Mouse (Mus musculus): ENCODE results near the gene Itpr2. TPM values are rescaled to one million over a fixed set of nuclear protein-coding genes. Genes with fewer than 3 reads are reported as not detected.

The Itpr2 gene
- polyA plus RNA-seq, 1 experiment: 31.9 TPM

DNA sequence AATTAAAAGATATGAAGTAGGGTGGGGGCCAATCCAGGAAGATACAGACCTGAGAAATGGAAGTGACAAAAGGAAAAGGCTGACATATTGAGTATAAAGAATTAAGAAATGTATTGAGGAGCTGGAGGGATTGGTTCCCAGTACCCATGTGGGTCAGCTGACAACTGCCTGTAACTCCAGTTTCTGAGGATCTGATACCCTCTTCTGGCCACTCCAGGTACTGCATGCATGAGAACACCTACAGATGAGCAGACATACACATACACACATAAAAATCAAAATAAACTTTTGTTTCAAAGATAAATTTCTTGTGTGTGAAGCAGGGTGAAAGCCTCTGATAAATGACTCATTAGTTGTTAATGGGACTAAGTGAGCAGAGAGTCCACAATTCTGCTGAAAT, 203.3 kb downstream of the Itpr2 start:
- peaks cover 3% of the 10 kb centered on the region for H3K4me1 ChIP-seq (ENCODE audit: control insufficient read depth, insufficient read depth, low read length)
- no peak overlapping the region for H3K27ac ChIP-seq (ENCODE audit: insufficient read depth, low read depth, low read length)
- TF ChIP-seq POLR2A (IDR thresholded peaks at IDR 0.05; ENCODE audit: low read depth, low read length): no peak
- peak; percentile 42 for TF ChIP-seq CTCF (conservative IDR thresholded peaks at IDR 0.05; ENCODE audit: insufficient read depth, insufficient read length, low read depth, low read length)
- H3K4me3 ChIP-seq (ENCODE audit: insufficient read depth, low read depth, low read length): no peak overlapping the region
- peak; percentile 22 for DNase-seq
- no peaks in the 10 kb centered on the region; the same call in none of the 2 replicates for H3K36me3 ChIP-seq (ENCODE audit: control insufficient read depth, insufficient read depth, low read length)
- no peaks in the 10 kb centered on the region for H3K27me3 ChIP-seq (replicated peaks; ENCODE audit: control insufficient read depth, insufficient read depth, low read length)

GRCm38 (mm10) chr6:146291036-146291435, 211.0 kb downstream of the Itpr2 start:
- no peak overlapping the region for H3K27ac ChIP-seq (ENCODE audit: insufficient read depth, low read depth, low read length)
- no peak for TF ChIP-seq CTCF (conservative IDR thresholded peaks at IDR 0.05; ENCODE audit: insufficient read depth, insufficient read length, low read depth, low read length)
- TF ChIP-seq POLR2A (IDR thresholded peaks at IDR 0.05; ENCODE audit: low read depth, low read length): no peak
- no peaks in the 10 kb centered on the region for H3K27me3 ChIP-seq (replicated peaks; ENCODE audit: control insufficient read depth, insufficient read depth, low read length)
- no peak overlapping the region for H3K4me3 ChIP-seq (ENCODE audit: insufficient read depth, low read depth, low read length)
- 92% methylated on average over 10 of the region's 10 CpGs for WGBS
- H3K4me1 ChIP-seq (ENCODE audit: control insufficient read depth, insufficient read depth, low read length): no peaks in the 10 kb centered on the region
- no peaks in the 10 kb centered on the region; the same call in none of the 2 replicates for H3K36me3 ChIP-seq (ENCODE audit: control insufficient read depth, insufficient read depth, low read length)
- no peak for DNase-seq

GRCm38 (mm10) chr6:146289801-146290200, 212.2 kb downstream of the Itpr2 start:
- Histone ChIP-seq H3K4me1 (ENCODE audit: control insufficient read depth, insufficient read depth, low read length) (no peaks in the 10 kb centered on the region), H3K4me3 (ENCODE audit: insufficient read depth, low read depth, low read length) (no peak overlapping the region), H3K36me3 (ENCODE audit: control insufficient read depth, insufficient read depth, low read length) (no peaks in the 10 kb centered on the region), H3K27ac (ENCODE audit: insufficient read depth, low read depth, low read length) (no peak overlapping the region), H3K27me3 (replicated peaks; ENCODE audit: control insufficient read depth, insufficient read depth, low read length) (no peaks in the 10 kb centered on the region)
- no peak for DNase-seq
- WGBS: 65% methylated on average over 10 of the region's 10 CpGs
- TF ChIP-seq POLR2A (IDR thresholded peaks at IDR 0.05; ENCODE audit: low read depth, low read length) (no peak), CTCF (conservative IDR thresholded peaks at IDR 0.05; ENCODE audit: insufficient read depth, insufficient read length, low read depth, low read length) (no peak)

GRCm38 (mm10) chr6:146288266-146288665, 213.8 kb downstream of the Itpr2 start:
- TF ChIP-seq CTCF (conservative IDR thresholded peaks at IDR 0.05; ENCODE audit: insufficient read depth, insufficient read length, low read depth, low read length): peak; percentile 39
- TF ChIP-seq POLR2A (IDR thresholded peaks at IDR 0.05; ENCODE audit: low read depth, low read length): no peak
- Histone ChIP-seq H3K27ac (ENCODE audit: insufficient read depth, low read depth, low read length) (no peak overlapping the region), H3K4me1 (ENCODE audit: control insufficient read depth, insufficient read depth, low read length) (no peaks in the 10 kb centered on the region), H3K27me3 (replicated peaks; ENCODE audit: control insufficient read depth, insufficient read depth, low read length) (no peaks in the 10 kb centered on the region), H3K4me3 (ENCODE audit: insufficient read depth, low read depth, low read length) (no peak overlapping the region), H3K36me3 (ENCODE audit: control insufficient read depth, insufficient read depth, low read length) (no peaks in the 10 kb centered on the region)
- WGBS: 78% methylated on average over 5 of the region's 5 CpGs
- peak; percentile 31 for DNase-seq

DNA sequence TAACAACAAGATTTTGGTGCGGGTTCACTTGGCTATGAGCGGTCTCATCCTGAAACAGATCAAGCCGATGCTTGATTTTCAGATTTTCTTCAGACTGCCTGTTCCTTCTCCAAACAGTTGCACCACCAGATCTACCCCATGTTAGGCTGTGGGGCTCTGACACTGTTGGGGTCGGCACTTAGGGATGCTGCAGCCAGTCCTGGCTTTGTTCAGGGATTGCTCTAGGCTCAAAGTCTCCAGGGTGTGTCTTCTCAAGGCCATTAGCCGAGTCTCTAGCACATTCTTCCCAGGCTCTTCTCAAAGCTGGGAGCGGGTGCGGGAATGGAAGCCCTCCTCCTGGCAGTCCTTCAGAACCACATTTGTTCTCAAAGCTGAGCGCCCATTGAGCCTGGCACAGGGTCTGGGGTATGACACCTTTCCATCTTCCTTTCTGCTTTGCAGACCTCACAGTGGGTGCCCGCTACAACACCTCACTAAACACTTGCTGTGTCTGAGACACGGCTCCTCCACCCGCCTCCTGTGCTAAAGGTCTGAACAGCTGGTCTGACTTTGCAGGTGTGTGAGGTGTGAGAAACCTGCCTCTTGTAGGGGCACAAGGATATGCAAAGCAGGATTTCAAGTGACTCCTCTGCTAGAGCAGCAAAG, 217.0 kb downstream of the Itpr2 start:
- no peaks in the 10 kb centered on the region for H3K27me3 ChIP-seq (replicated peaks; ENCODE audit: control insufficient read depth, insufficient read depth, low read length)
- 92% methylated on average over 11 of the region's 11 CpGs for WGBS

DNA sequence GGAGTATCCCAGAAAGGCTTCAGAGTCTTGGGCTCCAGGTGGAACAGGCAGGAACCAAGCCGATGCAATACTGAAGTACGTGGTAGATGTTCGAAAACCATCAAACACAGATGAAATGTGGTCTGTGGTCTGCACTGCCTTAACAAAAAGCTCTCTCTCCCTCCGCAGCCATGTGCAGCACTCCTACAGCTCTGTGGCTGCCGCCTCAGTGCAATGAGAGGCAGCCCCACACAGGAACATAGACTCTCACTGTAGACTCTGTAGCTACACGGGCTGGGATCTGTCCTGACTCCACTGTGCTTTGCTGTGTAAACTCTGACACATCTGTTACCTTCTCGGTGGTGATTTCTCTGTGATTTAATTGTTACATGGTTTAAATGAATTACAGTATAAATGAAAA, 218.0 kb downstream of the Itpr2 start:
- Histone ChIP-seq H3K27me3 (replicated peaks; ENCODE audit: control insufficient read depth, insufficient read depth, low read length) (no peaks in the 10 kb centered on the region), H3K4me3 (ENCODE audit: insufficient read depth, low read depth, low read length) (no peak overlapping the region), H3K36me3 (ENCODE audit: control insufficient read depth, insufficient read depth, low read length) (no peaks in the 10 kb centered on the region), H3K27ac (ENCODE audit: insufficient read depth, low read depth, low read length) (no peak overlapping the region), H3K4me1 (ENCODE audit: control insufficient read depth, insufficient read depth, low read length) (no peaks in the 10 kb centered on the region)
- WGBS: 76% methylated on average over 7 of the region's 7 CpGs
- DNase-seq: no peak
- TF ChIP-seq POLR2A (IDR thresholded peaks at IDR 0.05; ENCODE audit: low read depth, low read length) (no peak), CTCF (conservative IDR thresholded peaks at IDR 0.05; ENCODE audit: insufficient read depth, insufficient read length, low read depth, low read length) (no peak)

More for the DNA sequence above, 217.0 kb downstream of the Itpr2 start:
- TF ChIP-seq CTCF (conservative IDR thresholded peaks at IDR 0.05; ENCODE audit: insufficient read depth, insufficient read length, low read depth, low read length) (no peak), POLR2A (IDR thresholded peaks at IDR 0.05; ENCODE audit: low read depth, low read length) (no peak)
- H3K4me3 ChIP-seq (ENCODE audit: insufficient read depth, low read depth, low read length): no peak overlapping the region
- H3K4me1 ChIP-seq (ENCODE audit: control insufficient read depth, insufficient read depth, low read length): no peaks in the 10 kb centered on the region
- DNase-seq: no peak
- no peaks in the 10 kb centered on the region for H3K36me3 ChIP-seq (ENCODE audit: control insufficient read depth, insufficient read depth, low read length)
- H3K27ac ChIP-seq (ENCODE audit: insufficient read depth, low read depth, low read length): no peak overlapping the region

- Histone ChIP-seq H3K27me3 (replicated peaks; ENCODE audit: control insufficient read depth, insufficient read depth, low read length) (no peaks in the 10 kb centered on the region), H3K36me3 (ENCODE audit: control insufficient read depth, insufficient read depth, low read length) (no peaks in the 10 kb centered on the region), H3K4me3 (ENCODE audit: insufficient read depth, low read depth, low read length) (no peak overlapping the region), H3K4me1 (ENCODE audit: control insufficient read depth, insufficient read depth, low read length) (no peaks in the 10 kb centered on the region), H3K27ac (ENCODE audit: insufficient read depth, low read depth, low read length) (no peak overlapping the region)
- no peak for DNase-seq
- TF ChIP-seq POLR2A (IDR thresholded peaks at IDR 0.05; ENCODE audit: low read depth, low read length) (no peak), CTCF (conservative IDR thresholded peaks at IDR 0.05; ENCODE audit: insufficient read depth, insufficient read length, low read depth, low read length) (no peak)
- 86% methylated on average over 7 of the region's 7 CpGs for WGBS
Observed at GRCm38 (mm10) chr6:146282061-146282659, 219.9 kb downstream of the Itpr2 start.

Measured in kidney, adult 2 months (tissue).